Mouse (Mus musculus) CH12.LX (cell line): ENCODE results near the gene Gm2832.
"Not testable (repeated sequence)": the region's sequence is repeated elsewhere in the genome, so short reads cannot be mapped to it uniquely, and the experiment has no call there.

ENCODE experiments used
- BHLHE40 ChIP-seq: IDR thresholded peaks from 2 replicates; pipeline ENCODE4 v1.6.1; 2011; ENCODE audit warnings: mild to moderate bottlenecking, low read depth, low read length, improper control_type of control experiment
- CHD1 ChIP-seq: IDR thresholded peaks from 2 replicates; pipeline ENCODE4 v1.6.1; 2012; ENCODE audit warnings: low read depth, low read length, improper control_type of control experiment, inconsistent platforms
- CTCF ChIP-seq, 2 experiments: IDR thresholded peaks in 1 of 2; conservative IDR thresholded peaks in 1 of 2; 2 replicates each; pipeline ENCODE4 v1.5.1; 2011 to 2012; ENCODE audit warnings: low read depth in 2 of 2, low read length in 2 of 2, improper control_type of control experiment in 1 of 2, inconsistent platforms in 1 of 2, mild to moderate bottlenecking in 1 of 2, moderate library complexity in 1 of 2
- ELF1 ChIP-seq: IDR thresholded peaks from 2 replicates; pipeline ENCODE4 v1.6.1; 2014; ENCODE audit warnings: low read depth, mild to moderate bottlenecking, inconsistent platforms, low read length, improper control_type of control experiment
- EP300 ChIP-seq: IDR thresholded peaks from 2 replicates; pipeline ENCODE4 v1.6.1; 2011; ENCODE audit warnings: low read length, improper control_type of control experiment
- ETS1 ChIP-seq: conservative IDR thresholded peaks from 2 replicates; pipeline ENCODE4 v1.6.1; 2012; ENCODE audit warnings: low read depth, mild to moderate bottlenecking, inconsistent platforms, low read length, improper control_type of control experiment, moderate library complexity
- KAT2A ChIP-seq: IDR thresholded peaks from 2 replicates; pipeline ENCODE4 v1.6.1; 2012; ENCODE audit warnings: low read length, improper control_type of control experiment, inconsistent platforms; ENCODE audit not compliant: insufficient replicate concordance
- MYC ChIP-seq: IDR thresholded peaks from 2 replicates; pipeline ENCODE4 v1.6.1; 2011; ENCODE audit warnings: low read depth, mild to moderate bottlenecking, improper control_type of control experiment, low read length
- NRF1 ChIP-seq: IDR thresholded peaks from 2 replicates; pipeline ENCODE4 v1.6.1; 2014; ENCODE audit warnings: low read depth, mild to moderate bottlenecking, inconsistent platforms, low read length, improper control_type of control experiment, moderate library complexity
- POLR2A ChIP-seq: IDR thresholded peaks from 2 replicates; pipeline ENCODE4 v1.6.1; 2011; ENCODE audit warnings: low read depth, mild to moderate bottlenecking, improper control_type of control experiment, low read length
- POLR2AphosphoS2 ChIP-seq: IDR thresholded peaks from 2 replicates; pipeline ENCODE4 v1.6.1; 2011; ENCODE audit warnings: low read depth, low read length, improper control_type of control experiment
- RCOR1 ChIP-seq: conservative IDR thresholded peaks from 2 replicates; pipeline ENCODE4 v1.6.1; 2012; ENCODE audit warnings: low read depth, mild to moderate bottlenecking, inconsistent platforms, low read length, improper control_type of control experiment
- SIN3A ChIP-seq: IDR thresholded peaks from 2 replicates; pipeline ENCODE4 v1.6.1; 2012; ENCODE audit warnings: low read length, improper control_type of control experiment, inconsistent platforms
- ZMIZ1 ChIP-seq: IDR thresholded peaks from 2 replicates; pipeline ENCODE4 v1.6.1; 2012; ENCODE audit warnings: low read depth, mild to moderate bottlenecking, inconsistent platforms, low read length, improper control_type of control experiment

GRCm38 (mm10) chr14:41285965-41286364, 7.4 kb downstream of the Gm2832 start:
- TF ChIP-seq POLR2AphosphoS2; POLR2A; RCOR1; CHD1; CTCF (conservative IDR thresholded peaks at IDR 0.05 in 1 of 2, IDR thresholded peaks at IDR 0.05 in 1 of 2; ENCODE audit: low read depth in 2 of 2, low read length in 2 of 2); ETS1; NRF1; BHLHE40; SIN3A; ELF1; KAT2A; ZMIZ1; MYC; EP300: not testable (repeated sequence)
